Mouse (Mus musculus) stomach, postnatal 0 days (tissue): ENCODE measurements around the gene Tnfsf11. TPM values are rescaled to one million over a fixed set of nuclear protein-coding genes. Genes with fewer than 3 reads are reported as not detected.

ENCODE experiments used
- ATAC-seq: fragments of 200-750 bp; cut with Nextera tagmentation; 2 replicates; pipeline ENCODE4 v1.8.0; 2017; ENCODE audit not compliant: low FRiP score, low TSS enrichment
- DNase-seq: peaks from one replicate; pipeline ENCODE4 v3.0.0-alpha.2; 2016; ENCODE audit warnings: low spot score
- H3K27ac ChIP-seq: fragments of 300-500 bp; sonication (generic); replicated peaks from 2 replicates; pipeline ENCODE4 v1.5.1; 2014; ENCODE audit warnings: mild to moderate bottlenecking, control low read depth
- H3K27me3 ChIP-seq: fragments of 300-500 bp; sonication (generic); 2 replicates; pipeline ENCODE4 v1.6.1; 2014; ENCODE audit warnings: low read length; ENCODE audit not compliant: control insufficient read depth, insufficient read depth
- H3K36me3 ChIP-seq: fragments of 300-500 bp; sonication (generic); 2 replicates; pipeline ENCODE4 v1.6.1; 2014; ENCODE audit warnings: low read length, mixed read lengths; ENCODE audit not compliant: control insufficient read depth, insufficient read depth
- H3K4me1 ChIP-seq: fragments of 300-500 bp; sonication (generic); replicated peaks from 2 replicates; pipeline ENCODE4 v1.6.1; 2014; ENCODE audit warnings: antibody characterized with exemption; ENCODE audit not compliant: control insufficient read depth, insufficient read depth
- H3K4me2 ChIP-seq: fragments of 300-500 bp; sonication (generic); replicated peaks from 2 replicates; pipeline ENCODE4 v1.6.1; 2014; ENCODE audit warnings: low read depth, mild to moderate bottlenecking, control low read depth, moderate library complexity
- H3K4me3 ChIP-seq: fragments of 300-500 bp; sonication (generic); 2 replicates; pipeline ENCODE4 v1.5.1; 2014; ENCODE audit warnings: low read depth, low read length, control low read depth
- H3K9ac ChIP-seq: fragments of 300-500 bp; sonication (generic); 2 replicates; pipeline ENCODE4 v1.6.1; 2014; ENCODE audit warnings: mild to moderate bottlenecking, low read length, control low read depth, mixed read lengths
- H3K9me3 ChIP-seq: fragments of 300-500 bp; sonication (generic); 2 replicates; pipeline ENCODE4 v1.6.1; 2016; ENCODE audit warnings: low read length; ENCODE audit not compliant: control insufficient read depth
- CTCF ChIP-seq: IDR thresholded peaks from 2 replicates; pipeline ENCODE4 v1.5.1; 2016; ENCODE audit warnings: antibody characterized with exemption, low read depth, mild to moderate bottlenecking, moderate library complexity
- EP300 ChIP-seq: optimal IDR thresholded peaks from 2 replicates; pipeline ENCODE3; 2016; ENCODE audit warnings: antibody characterized with exemption
- WGBS: fragments of 180-500 bp; shearing (Covaris S2); extraction: QIAGEN DNeasy Blood & Tissue Kit; methylation state at CpG from one replicate; pipeline ENCODE4 v1.1.7; 2014; 5-methylcytosine and 5-hydroxymethylcytosine counted together
- polyA plus RNA-seq: library from polyadenylated mRNA; unstranded; fragments of >200 nt; fragmentation: Nextera tagmentation; extraction: Ambion mirVana; gene quantifications from 2 replicates; pipeline ENCODE4 v1.2.1, GENCODE M21; 2015

The Tnfsf11 gene
- polyA plus RNA-seq, 1 experiment from 2014 or later: not detected

DNA sequence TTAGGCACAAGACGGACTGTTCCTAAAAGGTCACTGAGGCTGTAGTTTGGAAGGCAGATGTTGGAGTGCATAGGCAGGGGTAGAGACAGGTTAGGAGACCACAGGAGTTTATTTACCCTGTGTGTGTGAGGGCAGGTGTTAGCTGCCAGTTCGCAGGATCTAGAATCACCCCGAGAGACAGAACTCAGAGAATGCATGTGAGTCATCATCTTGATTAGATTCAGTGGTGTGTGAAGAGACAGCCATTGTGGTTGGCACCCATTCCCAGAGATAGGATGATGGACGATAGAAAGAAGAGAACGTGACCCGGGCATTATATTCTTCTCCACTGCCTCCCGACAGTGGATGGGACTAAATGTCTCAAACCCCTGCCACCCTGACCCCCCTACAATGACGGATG is 35.2 kb upstream of the Tnfsf11 start:
- H3K4me2 ChIP-seq: no peak overlapping the region
- DNase-seq (no peak), ATAC-seq (no peak)
- H3K27me3 ChIP-seq: no peaks in the 10 kb centered on the region
- no peaks in the 10 kb centered on the region for H3K9me3 ChIP-seq
- 44% methylated on average over 8 of the region's 8 CpGs for WGBS
- H3K27ac ChIP-seq: no peak overlapping the region
- no peak overlapping the region for H3K9ac ChIP-seq
- H3K36me3 ChIP-seq: no peaks in the 10 kb centered on the region
- H3K4me3 ChIP-seq: no peak overlapping the region
- H3K4me1 ChIP-seq: no peaks in the 10 kb centered on the region
- TF ChIP-seq EP300: no peak
- no peak for TF ChIP-seq CTCF

DNA sequence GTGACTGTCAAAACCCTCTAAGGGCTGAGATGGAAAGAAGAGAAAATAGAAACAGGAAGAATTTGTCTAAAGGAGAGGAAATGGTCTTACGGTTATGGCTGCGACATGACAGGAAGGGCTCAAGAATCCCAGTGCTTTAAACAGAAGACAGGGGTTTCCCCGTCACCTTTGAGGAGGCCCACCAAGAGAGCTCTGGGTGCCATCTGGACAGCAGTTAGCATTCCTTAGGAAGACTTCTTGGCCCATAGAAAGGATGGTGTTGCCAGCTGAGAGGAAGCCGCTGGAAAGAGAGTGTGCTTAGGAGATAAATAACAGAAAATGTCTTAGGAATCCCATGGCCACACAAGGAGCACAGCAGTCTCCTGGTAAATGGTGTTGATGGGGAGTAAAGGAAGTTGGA is 34.3 kb upstream of the Tnfsf11 start:
- ATAC-seq (no peak), DNase-seq (no peak)
- no peaks in the 10 kb centered on the region for H3K9me3 ChIP-seq
- no peak overlapping the region for H3K4me2 ChIP-seq
- H3K27ac ChIP-seq: no peak overlapping the region
- no peak overlapping the region for H3K4me3 ChIP-seq
- TF ChIP-seq CTCF (no peak), EP300 (no peak)
- no peaks in the 10 kb centered on the region for H3K4me1 ChIP-seq
- WGBS: 62% methylated on average over 4 of the region's 4 CpGs
- H3K27me3 ChIP-seq: no peaks in the 10 kb centered on the region
- no peaks in the 10 kb centered on the region for H3K36me3 ChIP-seq
- H3K9ac ChIP-seq: no peak overlapping the region

DNA sequence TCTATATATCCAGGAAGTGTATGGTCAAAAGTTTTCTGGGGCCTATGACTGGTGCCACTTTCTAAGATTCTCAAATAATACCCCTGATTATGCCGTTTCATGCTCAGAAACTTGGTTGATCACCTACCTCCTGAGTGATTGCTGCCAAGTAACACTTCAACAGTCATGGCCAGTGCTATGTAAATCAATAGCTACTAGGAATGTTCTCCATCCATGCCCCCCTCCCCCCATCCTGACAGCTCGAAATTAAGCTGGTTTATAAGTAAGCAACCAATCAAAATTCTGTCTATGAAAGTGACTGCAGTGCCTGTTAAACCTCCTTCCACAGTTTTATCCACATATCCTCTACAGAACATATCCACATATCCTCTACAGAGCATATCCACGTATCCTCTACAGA is 25.5 kb upstream of the Tnfsf11 start:
- WGBS: 86% methylated on average over 3 of the region's 3 CpGs
- Histone ChIP-seq H3K4me3 (no peak overlapping the region), H3K9me3 (no peaks in the 10 kb centered on the region), H3K9ac (no peak overlapping the region), H3K4me2 (no peak overlapping the region), H3K27me3 (no peaks in the 10 kb centered on the region), H3K4me1 (no peaks in the 10 kb centered on the region), H3K36me3 (no peaks in the 10 kb centered on the region), H3K27ac (no peak overlapping the region)
- no peak for ATAC-seq
- DNase-seq: no peak
- TF ChIP-seq EP300 (no peak), CTCF (no peak)

DNA sequence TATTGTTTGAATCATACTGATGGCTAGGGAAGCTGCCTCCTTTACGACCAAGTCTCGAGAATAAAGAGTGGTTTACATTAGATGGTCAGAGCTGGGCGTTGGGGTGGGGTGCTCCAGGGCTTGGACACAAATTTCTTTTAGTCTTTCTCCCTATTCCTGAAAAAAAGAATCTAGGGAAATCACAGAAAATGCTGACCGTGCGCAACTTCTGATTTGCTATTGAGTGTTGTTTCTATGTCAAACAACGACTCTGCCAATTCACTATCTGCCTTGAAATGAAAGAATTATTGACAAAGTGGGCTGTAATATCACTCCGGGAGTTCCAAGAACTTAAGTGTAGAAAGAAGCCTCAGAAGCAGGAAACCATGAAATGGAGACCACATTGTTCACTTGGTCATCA is 23.5 kb upstream of the Tnfsf11 start:
- Histone ChIP-seq H3K4me1 (no peaks in the 10 kb centered on the region), H3K36me3 (no peaks in the 10 kb centered on the region), H3K4me3 (no peak overlapping the region), H3K9ac (no peak overlapping the region), H3K27ac (no peak overlapping the region), H3K27me3 (no peaks in the 10 kb centered on the region), H3K4me2 (no peak overlapping the region), H3K9me3 (no peaks in the 10 kb centered on the region)
- ATAC-seq (no peak), DNase-seq (no peak)
- no peak for TF ChIP-seq CTCF
- TF ChIP-seq EP300: no peak
- WGBS: 73% methylated on average over 7 of the region's 7 CpGs

DNA sequence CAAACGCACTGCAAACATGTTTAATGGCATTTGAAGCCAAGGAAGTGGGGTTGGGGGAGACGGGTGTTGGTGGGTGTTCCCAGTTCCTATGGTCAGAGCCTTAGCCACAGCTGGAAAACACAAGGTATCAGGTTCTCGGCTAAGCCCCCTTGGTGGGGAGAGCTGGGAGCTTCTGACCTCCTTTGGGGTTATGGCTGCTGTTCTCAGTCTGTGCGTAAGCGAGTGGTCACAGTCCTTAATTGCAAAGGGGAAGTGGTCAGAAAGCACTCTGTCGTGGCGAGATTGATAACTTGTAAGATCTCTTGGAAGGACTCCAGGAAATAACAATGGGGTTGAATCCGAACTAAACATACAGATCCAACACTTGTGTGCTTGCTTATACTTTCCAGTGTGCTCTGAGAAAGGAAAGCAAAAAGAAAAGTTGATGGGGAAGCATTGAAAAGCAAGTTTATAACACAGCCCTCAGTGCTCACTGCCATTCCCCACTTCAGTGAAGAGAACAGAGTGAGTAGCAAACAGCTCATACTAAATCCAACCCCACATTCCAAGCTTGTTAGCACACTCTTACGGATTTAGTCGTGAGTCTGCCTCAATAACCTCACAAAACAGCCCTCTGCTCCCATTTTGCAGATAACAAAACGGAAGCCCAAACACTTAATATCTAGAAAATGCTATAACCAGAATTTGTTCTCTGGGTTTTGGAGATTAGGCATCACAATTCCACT is 22.9 kb upstream of the Tnfsf11 start:
- DNase-seq (no peak), ATAC-seq (no peak)
- Histone ChIP-seq H3K9me3 (no peaks in the 10 kb centered on the region), H3K36me3 (no peaks in the 10 kb centered on the region), H3K27ac (no peak overlapping the region), H3K4me2 (no peak overlapping the region), H3K4me3 (no peak overlapping the region), H3K4me1 (no peaks in the 10 kb centered on the region), H3K27me3 (no peaks in the 10 kb centered on the region), H3K9ac (no peak overlapping the region)
- WGBS: 24% methylated on average over 11 of the region's 11 CpGs
- TF ChIP-seq EP300 (no peak), CTCF (no peak)

DNA sequence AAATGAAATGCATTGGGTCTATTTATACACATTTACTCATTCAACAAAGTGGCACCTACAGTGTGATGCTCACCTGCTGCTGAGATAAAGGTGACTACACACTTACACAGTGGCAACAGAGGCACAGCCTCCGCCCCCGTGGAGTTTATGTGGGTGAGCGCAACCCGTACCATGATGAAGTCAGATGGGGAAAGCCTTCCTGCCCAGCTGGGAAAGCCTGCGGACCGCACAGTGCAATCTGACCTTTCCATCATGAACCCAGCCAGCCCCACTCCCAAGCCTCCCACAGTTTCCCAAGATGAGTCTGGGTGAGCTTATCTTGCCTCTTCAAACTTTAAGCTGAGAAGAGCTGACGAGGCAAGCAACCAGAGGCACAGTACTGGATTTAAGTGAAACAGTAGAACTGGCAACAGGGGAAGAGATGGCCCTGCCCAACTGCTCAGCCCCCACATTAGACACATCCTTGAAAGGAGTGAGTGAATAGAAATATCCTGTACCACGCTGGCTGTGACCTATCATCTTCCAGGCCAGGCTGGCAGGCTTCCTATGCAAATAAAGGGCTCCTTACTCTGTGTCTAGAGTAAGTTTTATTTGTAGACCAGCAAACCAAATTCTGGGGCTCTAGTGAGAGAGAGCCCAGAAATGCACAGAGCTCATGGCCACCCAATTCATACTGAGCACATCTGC is 22.1 kb upstream of the Tnfsf11 start:
- Histone ChIP-seq H3K4me2 (no peak overlapping the region), H3K9me3 (no peaks in the 10 kb centered on the region), H3K4me3 (no peak overlapping the region), H3K27ac (no peak overlapping the region), H3K9ac (no peak overlapping the region), H3K4me1 (no peaks in the 10 kb centered on the region), H3K27me3 (no peaks in the 10 kb centered on the region), H3K36me3 (no peaks in the 10 kb centered on the region)
- 66% methylated on average over 8 of the region's 8 CpGs for WGBS
- ATAC-seq: no peak
- DNase-seq: no peak
- no peak for TF ChIP-seq CTCF
- TF ChIP-seq EP300: no peak
